In the genomic region with DNA sequence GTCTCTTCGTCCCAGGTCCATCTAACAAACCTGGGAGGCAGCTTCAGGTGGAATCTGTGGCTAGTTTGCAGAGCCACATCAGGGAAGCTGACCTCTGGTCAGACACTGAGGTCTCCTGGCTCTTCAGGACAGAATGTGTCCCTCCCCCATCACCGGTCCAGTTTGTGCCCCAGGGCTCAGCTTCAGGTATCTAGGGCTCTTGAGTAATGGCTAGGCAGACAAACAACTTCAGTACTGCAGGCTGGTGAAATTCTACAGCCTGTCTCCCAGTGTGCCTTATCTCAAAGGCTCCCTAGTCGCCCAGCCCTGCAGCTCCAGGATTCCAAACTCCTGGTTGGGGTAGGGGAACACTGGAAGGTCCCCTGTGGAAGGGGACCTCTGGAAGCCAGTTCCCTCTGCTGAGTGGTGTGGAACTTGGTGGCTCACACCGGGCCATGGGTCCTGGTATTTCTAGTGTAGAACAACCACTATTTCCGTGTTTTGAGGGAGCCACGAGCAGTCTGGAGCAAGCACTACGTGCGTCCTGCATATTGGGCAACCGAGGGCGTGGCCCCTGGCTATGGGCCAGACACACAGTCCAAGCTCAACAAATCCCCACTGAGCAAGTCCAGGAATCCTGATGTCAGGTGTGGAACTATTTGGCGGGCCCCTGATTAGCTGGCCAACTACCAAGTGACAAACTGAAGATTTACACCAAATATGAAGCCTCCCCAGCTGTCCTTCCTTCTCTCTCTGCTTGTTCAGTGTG, we compare ENCODE assay signal across 8 mouse cellular contexts.
A peak's percentile ranks its signal among the peaks of the same experiment; 100 is the strongest.
DNase-seq lines count a peak whose midpoint lies in the region; ATAC-seq and TF ChIP-seq lines count a peak whose summit lies in the region.

No protein-coding gene starts in this region.

- WGBS in intestine, embryonic 15.5 days: 40% methylated on average over 11 of the region's 11 CpGs
- WGBS in lung, adult 2 months: 28% methylated on average over 11 of the region's 11 CpGs
- WGBS in thymus, adult 2 months: 91% methylated on average over 11 of the region's 11 CpGs
- WGBS in hindbrain, embryonic 16.5 days: 81% methylated on average over 11 of the region's 11 CpGs

- no peak for TF ChIP-seq POLR2A in lung, adult 2 months (IDR thresholded peaks at IDR 0.05; ENCODE audit: borderline replicate concordance, extremely low read depth, low read depth, low read length)
- TF ChIP-seq POLR2A in thymus, adult 2 months (IDR thresholded peaks at IDR 0.05; ENCODE audit: control insufficient read depth, extremely low read depth, insufficient read depth, low read length, poor library complexity): no peak

- TF ChIP-seq CTCF in lung, adult 2 months (IDR thresholded peaks at IDR 0.05; ENCODE audit: insufficient read depth, low read length): no peak
- TF ChIP-seq CTCF in thymus, adult 2 months (IDR thresholded peaks at IDR 0.05; ENCODE audit: borderline replicate concordance, control insufficient read depth, extremely low read depth, insufficient read depth, low read length, poor library complexity): no peak

- no peaks in the 10 kb centered on the region for H3K9me3 ChIP-seq in intestine, embryonic 15.5 days
- no peaks in the 10 kb centered on the region for H3K9me3 ChIP-seq in hindbrain, embryonic 16.5 days (ENCODE audit: control insufficient read depth, low read length)

- H3K9ac ChIP-seq in intestine, embryonic 15.5 days: no peak overlapping the region
- H3K9ac ChIP-seq in hindbrain, embryonic 16.5 days (ENCODE audit: low read depth, low read length): no peak overlapping the region

- H3K4me1 ChIP-seq in intestine, embryonic 15.5 days (replicated peaks): peaks cover 38% of the 10 kb centered on the region
- H3K4me1 ChIP-seq in lung, adult 2 months (ENCODE audit: control insufficient read depth, insufficient read depth, low read length): no peaks in the 10 kb centered on the region
- H3K4me1 ChIP-seq in thymus, adult 2 months (replicated peaks; ENCODE audit: control insufficient read depth, insufficient read depth, low read length): no peaks in the 10 kb centered on the region
- no peaks in the 10 kb centered on the region for H3K4me1 ChIP-seq in hindbrain, embryonic 16.5 days (ENCODE audit: control insufficient read depth, insufficient read depth, low read depth, low read length)

- H3K27me3 ChIP-seq in intestine, embryonic 15.5 days (replicated peaks): no peaks in the 10 kb centered on the region
- no peaks in the 10 kb centered on the region for H3K27me3 ChIP-seq in thymus, adult 2 months (ENCODE audit: control insufficient read depth, insufficient read depth, low read length)
- no peaks in the 10 kb centered on the region for H3K27me3 ChIP-seq in hindbrain, embryonic 16.5 days (replicated peaks; ENCODE audit: control insufficient read depth, insufficient read depth, low read length)

- peak overlapping the region; percentile 92 for H3K27ac ChIP-seq in intestine, embryonic 15.5 days
- H3K27ac ChIP-seq in thymus, adult 2 months (ENCODE audit: control insufficient read depth, insufficient read depth, low read length): no peak overlapping the region
- no peak overlapping the region for H3K27ac ChIP-seq in hindbrain, embryonic 16.5 days (ENCODE audit: low read depth, low read length)

- peak; percentile 93 for ATAC-seq in intestine, embryonic 15.5 days
- no peak for ATAC-seq in hindbrain, embryonic 16.5 days

- H3K4me3 ChIP-seq in intestine, embryonic 15.5 days (replicated peaks): no peak overlapping the region
- H3K4me3 ChIP-seq in lung, adult 2 months (replicated peaks; ENCODE audit: extremely low read depth, low read depth, low read length): no peak overlapping the region
- H3K4me3 ChIP-seq in thymus, adult 2 months (ENCODE audit: control insufficient read depth, insufficient read depth, low read length): no peak overlapping the region
- H3K4me3 ChIP-seq in hindbrain, embryonic 16.5 days (ENCODE audit: low read length): no peak overlapping the region

- H3K4me2 ChIP-seq in intestine, embryonic 15.5 days (replicated peaks): peak overlapping the region; percentile 30; the same call in 1 of the 2 replicates
- H3K4me2 ChIP-seq in hindbrain, embryonic 16.5 days (ENCODE audit: low read length): no peak overlapping the region

- DNase-seq in MN1 (ENCODE audit: low spot score): peak; percentile 19
- peak; percentile 77 for DNase-seq in gastrocnemius, adult 18-20 months (ENCODE audit: low spot score)
- peak; percentile 89 for DNase-seq in lung, adult 2 months
- no peak for DNase-seq in left cerebral cortex, adult 18-20 months (ENCODE audit: low spot score in 2 of 2)
- no peak for DNase-seq in layer of hippocampus, postnatal 25 days (ENCODE audit: extremely low spot score in 1 of 2, low spot score in 1 of 2)
- DNase-seq in thymus, adult 2 months: no peak

- H3K36me3 ChIP-seq in intestine, embryonic 15.5 days: no peaks in the 10 kb centered on the region
- no peaks in the 10 kb centered on the region for H3K36me3 ChIP-seq in thymus, adult 2 months (ENCODE audit: control insufficient read depth, insufficient read depth, low read length)
- no peaks in the 10 kb centered on the region for H3K36me3 ChIP-seq in hindbrain, embryonic 16.5 days (ENCODE audit: control insufficient read depth, insufficient read depth, low read length)

Comparison
In these comparisons a context has a peak if more than half of its experiments do, and no peak if none do; other contexts are left out.
1. DNase-seq: peak in MN1 (single experiment), gastrocnemius, adult 18-20 months (single experiment) and lung, adult 2 months (single experiment); none in left cerebral cortex, adult 18-20 months (0 of 2), layer of hippocampus, postnatal 25 days (0 of 2) and thymus, adult 2 months (single experiment).